Mouse (Mus musculus) megakaryocyte-erythroid progenitor cell, adult 5-6 weeks (primary cell): ENCODE measurements around the gene a. TPM values are rescaled to one million over a fixed set of nuclear protein-coding genes. Genes with fewer than 3 reads are reported as not detected.
"Not testable (repeated sequence)": the region's sequence is repeated elsewhere in the genome, so short reads cannot be mapped to it uniquely, and the experiment has no call there.

Experiments used
- ATAC-seq: replicated peaks from 2 replicates; pipeline ENCODE4 v1.8.0; 2016; ENCODE audit warnings: mild to moderate bottlenecking, inconsistent platforms; ENCODE audit not compliant: severe bottlenecking, poor library complexity, low FRiP score, low TSS enrichment
- total RNA-seq, 2 experiments: library from RNA; stranded (forward) in 1 of 2; stranded (reverse) in 1 of 2; fragments of 200-1000, 215-1000 nt in 1 of 2; fragments of >200 nt in 1 of 2; fragmentation: Nextera tagmentation in 1 of 2; gene quantifications; 2 replicates each; pipeline ENCODE4 v1.2.3; 2014 to 2017

The a gene
- total RNA-seq, 2 experiments from 2014 or later, result not detected

- ATAC-seq, result no peak
Measured at GRCm38 (mm10) chr2:154826054-154826538, 34.9 kb downstream of the a start.

DNA sequence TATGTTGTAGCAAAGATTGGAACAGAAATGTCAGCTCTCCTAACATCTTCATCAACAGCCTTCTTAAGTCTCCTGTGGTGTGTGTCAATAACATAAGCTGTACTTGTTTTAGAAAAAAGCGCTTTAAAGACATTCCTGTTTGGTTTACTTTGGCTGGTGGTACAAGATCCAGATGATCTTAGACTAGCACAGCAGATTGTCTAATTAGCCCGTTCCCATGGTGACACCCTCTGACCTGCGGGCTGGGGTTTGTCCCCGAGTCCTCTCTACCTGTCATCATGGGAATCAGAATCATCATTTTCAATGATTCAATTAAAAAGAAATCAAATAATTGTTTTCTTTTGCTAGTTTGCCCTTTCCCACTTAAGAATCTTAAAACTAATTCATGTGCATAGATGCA lies 36.3 kb downstream of the a start:
- no peak for ATAC-seq

GRCm38 (mm10) chr2:154832471-154832870 lies 41.3 kb downstream of the a start:
- peak; percentile 49; the same call in 1 of the 2 replicates for ATAC-seq

- no peak for ATAC-seq
Measured at GRCm38 (mm10) chr2:154834149-154834865, 43.1 kb downstream of the a start.

- no peak for ATAC-seq
Measured at GRCm38 (mm10) chr2:154836537-154836936, 45.3 kb downstream of the a start.

DNA sequence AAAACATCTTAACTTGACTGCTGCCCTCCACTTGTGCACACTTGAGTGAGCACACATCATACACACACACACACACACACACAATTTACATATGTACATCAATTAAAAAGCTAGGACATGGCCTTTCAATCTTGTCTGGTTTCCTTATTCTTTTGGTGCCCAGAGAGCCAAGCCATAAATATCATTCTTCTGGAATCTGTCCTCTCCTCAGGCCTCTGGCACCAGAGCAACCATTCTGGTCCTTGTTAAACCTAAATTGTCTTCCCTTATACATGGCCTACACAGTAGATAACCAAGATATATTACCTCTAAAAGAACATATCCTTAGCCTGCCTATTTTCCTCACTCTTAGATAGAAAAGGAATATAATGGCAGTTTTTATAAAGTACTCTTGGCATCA lies 56.9 kb downstream of the a start:
- ATAC-seq, result no peak

DNA sequence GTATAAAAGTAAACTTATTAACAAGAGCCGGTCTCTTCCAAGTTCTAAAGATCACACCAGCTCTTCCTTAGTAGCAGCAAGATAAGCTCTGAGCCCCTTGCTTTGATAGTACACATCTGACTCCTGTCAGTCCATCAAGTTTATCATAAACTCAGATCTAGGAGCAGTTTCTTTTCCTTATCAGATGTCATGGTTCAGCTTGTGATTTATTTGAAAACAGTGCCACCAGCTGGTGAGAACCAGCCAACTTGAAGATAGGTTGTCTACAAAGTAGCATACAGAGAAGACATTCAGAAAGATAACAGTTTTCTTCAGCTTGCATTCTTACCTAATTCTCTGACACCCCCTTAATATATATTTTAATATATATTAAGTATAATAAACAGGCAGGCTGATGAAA lies 64.2 kb downstream of the a start:
- ATAC-seq, result no peak

GRCm38 (mm10) chr2:154863672-154864071 lies 72.5 kb downstream of the a start:
- no peak for ATAC-seq

DNA sequence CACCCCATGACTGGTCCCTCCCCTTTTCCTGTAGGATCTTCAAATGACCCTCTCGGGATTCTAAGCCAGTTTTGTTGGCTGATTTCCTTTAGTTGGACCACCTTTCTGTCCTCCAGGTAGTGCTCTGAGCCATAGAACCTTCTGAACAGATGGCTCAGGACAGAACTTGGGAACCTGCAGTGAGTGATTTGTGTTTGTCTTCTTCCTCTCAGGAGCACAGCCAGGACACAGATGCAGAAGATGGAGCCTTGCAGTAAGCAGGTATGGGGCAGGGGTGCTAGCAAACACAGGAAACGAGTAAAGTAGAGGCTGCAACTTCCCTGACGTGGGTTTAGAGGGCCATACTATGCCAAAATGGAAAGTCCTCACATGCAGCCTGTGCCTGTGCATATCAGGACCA lies 74.5 kb downstream of the a start:
- ATAC-seq, result no peak

DNA sequence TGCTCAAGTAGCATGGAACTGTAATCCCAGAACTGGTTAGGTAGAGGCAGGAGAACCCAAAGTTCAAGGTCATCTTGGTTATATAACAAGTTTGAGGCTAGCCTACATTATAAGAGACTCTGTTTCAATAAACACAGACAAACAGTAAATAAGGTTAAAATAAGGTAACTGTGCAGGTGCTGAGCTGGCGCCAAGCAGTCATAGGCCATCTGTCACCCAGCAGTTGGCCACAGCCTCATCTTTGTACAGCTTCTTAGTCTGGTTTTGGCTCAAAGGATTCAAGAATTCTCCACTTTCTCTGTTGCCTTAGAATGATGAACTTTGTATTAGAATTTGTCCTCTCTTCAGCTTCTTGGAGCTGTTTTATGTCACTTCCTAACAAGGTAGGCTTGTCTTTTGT lies 76.9 kb downstream of the a start:
- no peak for ATAC-seq

GRCm38 (mm10) chr2:154869954-154870641 lies 78.9 kb downstream of the a start:
- ATAC-seq, result no peak

- ATAC-seq, result no peak
Measured at GRCm38 (mm10) chr2:154876621-154877020, 85.4 kb downstream of the a start.

- ATAC-seq, result no peak
Measured at GRCm38 (mm10) chr2:154891585-154891984, 100.4 kb downstream of the a start.

- ATAC-seq, result peak; percentile 99
Measured at GRCm38 (mm10) chr2:154892201-154893044, 101.2 kb downstream of the a start, which contains the start of gene Eif2s2. Eif2s2 (minus strand) TSS chr2:154892935.

DNA sequence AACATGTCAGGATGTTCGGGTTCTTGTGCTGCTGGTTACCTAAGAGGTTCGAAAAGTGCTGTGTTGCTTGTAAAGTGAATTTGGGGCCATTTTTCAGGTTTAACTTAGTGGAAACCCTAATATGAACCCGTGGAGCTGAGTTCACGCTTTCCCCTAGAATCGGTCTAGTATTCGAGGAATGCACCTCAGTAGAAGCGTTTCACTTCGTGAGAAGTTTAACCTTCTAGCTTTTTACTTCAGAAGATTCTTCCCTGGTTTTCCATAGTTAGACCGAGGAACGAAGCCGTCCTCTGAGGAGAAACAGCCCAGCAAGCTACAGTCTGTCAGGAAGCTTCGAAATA lies 101.8 kb downstream of the a start:
- ATAC-seq, result no peak

DNA sequence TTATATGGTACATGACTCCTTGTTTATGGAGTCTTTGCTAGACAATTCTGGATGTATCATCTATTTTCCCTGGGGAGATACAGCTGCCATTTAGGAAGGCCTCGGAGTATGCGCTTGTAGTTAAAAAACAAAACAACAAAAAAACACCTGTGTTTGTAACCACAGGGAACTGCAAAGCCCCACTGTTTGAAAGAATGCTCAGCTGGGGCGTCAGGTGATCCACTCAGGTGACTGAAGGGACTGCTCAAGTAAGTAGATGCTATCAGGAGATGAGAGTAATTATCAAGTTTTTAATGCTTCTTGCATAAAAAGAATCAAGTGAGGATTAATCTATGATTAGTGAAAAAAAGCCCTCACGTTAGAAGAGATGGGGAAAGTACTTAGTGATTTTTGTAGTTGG lies 102.3 kb downstream of the a start:
- no peak for ATAC-seq

DNA sequence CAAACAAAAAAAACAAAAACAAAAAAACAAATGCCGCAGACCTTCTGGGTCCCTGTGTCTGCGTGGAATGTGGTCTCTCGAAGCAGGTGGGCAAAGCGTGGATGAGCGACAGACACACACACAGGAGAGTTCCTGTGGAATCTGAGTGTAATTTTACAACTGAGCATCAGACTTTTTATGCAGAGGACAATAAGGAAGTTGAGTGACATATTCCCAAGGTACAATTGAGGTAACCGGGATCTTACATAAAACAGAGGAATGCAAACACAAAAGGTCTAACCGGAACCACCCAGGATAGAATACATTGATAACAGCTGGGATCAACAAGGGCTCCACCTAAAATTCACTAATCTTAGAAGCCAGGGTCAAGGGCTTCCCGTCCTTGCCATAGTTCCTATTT lies 107.8 kb downstream of the a start:
- ATAC-seq, result not testable (repeated sequence)

- not testable (repeated sequence) for ATAC-seq
Measured at GRCm38 (mm10) chr2:154899412-154899811, 108.2 kb downstream of the a start.

DNA sequence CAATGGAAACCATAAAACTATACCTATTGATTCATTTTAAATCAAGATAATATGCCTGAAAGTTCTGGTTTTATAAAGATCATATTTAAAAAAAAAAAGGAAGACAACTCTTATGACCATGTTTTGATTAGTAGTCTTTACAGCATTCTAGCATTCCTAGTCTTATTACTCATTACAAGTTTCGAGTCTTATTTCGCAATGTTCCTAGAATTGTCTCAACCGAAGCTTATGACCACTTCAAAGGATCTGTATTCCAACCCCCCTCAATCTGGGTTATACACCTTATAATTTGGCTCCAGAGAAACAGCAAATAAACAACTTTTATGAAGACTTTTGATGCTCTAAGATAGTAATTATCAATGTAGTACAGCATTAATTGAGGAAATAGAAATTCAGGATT lies 110.9 kb downstream of the a start:
- no peak for ATAC-seq

DNA sequence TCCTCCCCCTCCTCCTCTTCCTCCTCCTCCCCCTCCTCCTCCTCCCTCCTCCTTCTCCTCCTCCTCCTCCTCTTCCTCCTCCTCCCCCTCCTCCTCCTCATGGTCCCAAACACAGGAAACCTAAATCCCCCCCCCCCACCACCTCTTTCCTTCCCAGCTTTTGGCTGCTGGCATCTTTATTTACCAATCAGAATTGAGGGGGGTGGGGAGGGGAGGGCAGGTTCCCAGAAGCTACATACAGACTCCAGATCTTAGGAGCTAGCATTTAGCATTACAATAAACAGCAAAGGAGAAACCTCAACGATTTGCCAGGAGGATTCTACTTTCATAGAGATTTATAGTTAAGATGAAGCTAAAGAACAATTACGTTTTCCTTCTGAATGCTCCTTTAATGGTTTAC lies 114.6 kb downstream of the a start:
- ATAC-seq, result no peak
